Mouse (Mus musculus) left cerebral cortex, adult 11 months (tissue): ENCODE measurements around the gene Etnk1.
"Not testable (repeated sequence)": the region's sequence is repeated elsewhere in the genome, so short reads cannot be mapped to it uniquely, and the experiment has no call there.

Experiments
- DNase-seq: peaks from one replicate; pipeline ENCODE4 v3.0.0; 2022; ENCODE audit warnings: low spot score

The Etnk1 gene

GRCm38 (mm10) chr6:143149766-143150291 is 17.2 kb upstream of the Etnk1 start:
- DNase-seq, result no peak

DNA sequence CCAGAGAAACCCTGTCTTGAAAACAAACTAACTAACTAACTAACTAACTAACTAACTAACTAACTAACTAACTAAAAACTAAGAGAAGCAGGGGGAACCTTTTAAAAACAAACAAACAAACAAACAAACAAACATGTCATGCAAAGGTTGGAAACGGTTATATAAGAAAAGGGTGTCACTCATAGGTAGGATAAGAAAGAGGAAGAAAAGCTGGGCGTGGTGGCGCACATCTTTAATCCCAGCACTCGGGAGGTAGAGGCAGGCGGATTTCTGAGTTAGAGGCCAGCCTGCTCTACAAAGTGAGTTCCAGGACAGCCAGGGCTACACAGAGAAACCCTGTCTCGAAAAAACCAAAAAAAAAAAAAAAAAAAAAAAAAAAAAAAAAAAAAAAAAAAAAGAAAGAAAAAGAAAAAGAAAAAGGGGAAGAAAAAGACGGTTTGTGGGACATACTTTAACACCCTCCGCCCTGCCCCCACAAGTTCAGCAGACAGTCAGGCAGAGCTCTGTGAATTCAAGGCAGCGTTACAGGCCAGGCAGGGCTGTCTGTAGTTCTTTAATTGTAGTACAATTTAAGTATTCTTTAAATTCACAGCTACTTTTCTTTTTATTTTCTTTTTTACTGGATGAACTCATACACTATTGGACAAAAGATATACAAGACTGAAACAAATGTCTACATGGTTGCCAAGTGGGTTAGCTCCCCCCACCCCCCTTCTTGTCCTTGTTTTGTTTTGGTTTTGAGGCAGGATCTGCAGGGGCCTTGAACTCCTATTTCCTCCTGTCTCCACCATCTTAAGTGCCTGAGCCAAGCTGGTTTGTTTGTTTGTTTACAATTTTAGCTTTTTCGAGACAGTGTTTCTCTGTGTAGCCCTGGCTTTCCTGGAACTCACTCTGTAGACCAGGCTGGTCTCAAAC is 15.7 kb upstream of the Etnk1 start:
- DNase-seq, result not testable (repeated sequence)

GRCm38 (mm10) chr6:143152321-143152827 is 14.6 kb upstream of the Etnk1 start:
- DNase-seq, result no peak

DNA sequence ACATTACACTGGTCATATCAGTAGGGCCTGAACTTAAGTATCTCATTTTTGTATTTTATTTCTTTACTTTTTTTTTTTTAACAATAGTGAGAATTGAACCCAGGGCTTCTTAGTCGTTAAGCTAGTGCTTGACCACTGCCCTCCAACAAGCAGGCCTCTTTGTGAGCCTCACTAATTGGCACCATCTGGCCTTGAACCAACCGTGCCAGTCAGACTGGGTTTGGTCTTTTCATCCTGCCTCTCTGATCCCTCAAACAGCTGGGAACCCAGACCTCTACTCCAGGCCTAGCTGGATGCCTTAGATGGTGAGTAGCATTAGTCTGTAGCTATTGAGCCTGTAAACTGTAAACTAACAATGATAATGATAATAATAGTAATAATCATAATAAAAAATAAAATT is 13.9 kb upstream of the Etnk1 start:
- no peak for DNase-seq

GRCm38 (mm10) chr6:143153751-143154494 is 13.1 kb upstream of the Etnk1 start:
- DNase-seq, result no peak

DNA sequence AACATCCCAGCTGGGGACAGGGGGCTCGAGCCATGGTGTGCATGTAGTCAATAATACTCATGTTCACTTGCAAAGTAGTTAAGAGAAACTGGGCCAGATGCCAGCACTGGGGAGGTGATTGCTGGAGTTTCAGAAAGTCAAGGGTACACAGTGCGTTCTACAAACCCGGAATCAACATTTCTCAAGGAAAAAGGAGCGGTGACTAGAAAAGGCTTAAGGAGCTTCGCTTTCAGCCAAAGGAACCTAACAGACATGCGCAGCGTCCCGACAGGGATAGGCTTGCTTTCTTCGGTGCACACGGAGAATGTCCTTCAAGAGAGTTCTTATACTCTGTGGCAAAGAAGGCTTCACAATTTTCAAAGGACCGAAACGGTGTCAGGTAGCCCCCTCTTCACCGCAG is 12.1 kb upstream of the Etnk1 start:
- DNase-seq, result no peak

- DNase-seq, result no peak
Measured at GRCm38 (mm10) chr6:143155996-143156395, 11.0 kb upstream of the Etnk1 start.

- no peak for DNase-seq
Measured at GRCm38 (mm10) chr6:143156684-143157083, 10.3 kb upstream of the Etnk1 start.

- DNase-seq, result no peak
Measured at GRCm38 (mm10) chr6:143157401-143157800, 9.6 kb upstream of the Etnk1 start.

DNA sequence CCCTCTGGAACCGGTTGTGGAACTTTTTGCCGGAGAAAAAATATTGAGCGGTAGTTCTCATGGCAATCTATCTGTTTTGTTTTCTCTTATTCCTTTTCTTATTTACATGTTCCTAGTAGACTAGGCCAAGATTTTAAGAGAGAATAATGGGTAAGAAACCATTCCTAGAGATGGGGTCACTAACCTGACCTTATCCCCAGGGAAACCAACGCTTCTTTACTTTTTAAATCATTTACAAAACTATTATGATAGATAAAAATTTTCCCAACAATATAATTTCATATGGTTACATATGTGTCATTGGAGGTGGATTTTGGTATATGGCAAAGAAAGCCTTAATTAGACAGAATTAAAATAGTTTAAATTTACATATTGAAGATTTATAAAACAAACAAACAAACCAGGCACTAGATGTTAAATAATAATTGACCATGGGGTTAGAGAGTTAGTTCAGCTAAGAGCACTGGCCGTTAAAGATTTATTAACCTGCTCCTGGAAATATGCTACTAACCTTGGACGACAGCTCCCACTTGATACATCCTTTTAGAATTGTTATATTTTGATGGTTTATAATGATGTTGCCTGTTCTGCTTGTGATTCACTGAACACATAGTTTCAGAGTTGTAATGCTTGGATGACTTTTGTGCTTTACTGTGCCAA is 6.3 kb upstream of the Etnk1 start:
- no peak for DNase-seq

- no peak for DNase-seq
Measured at GRCm38 (mm10) chr6:143162161-143162877, 4.7 kb upstream of the Etnk1 start.

- DNase-seq, result no peak
Measured at GRCm38 (mm10) chr6:143163956-143164905, 2.8 kb upstream of the Etnk1 start.

DNA sequence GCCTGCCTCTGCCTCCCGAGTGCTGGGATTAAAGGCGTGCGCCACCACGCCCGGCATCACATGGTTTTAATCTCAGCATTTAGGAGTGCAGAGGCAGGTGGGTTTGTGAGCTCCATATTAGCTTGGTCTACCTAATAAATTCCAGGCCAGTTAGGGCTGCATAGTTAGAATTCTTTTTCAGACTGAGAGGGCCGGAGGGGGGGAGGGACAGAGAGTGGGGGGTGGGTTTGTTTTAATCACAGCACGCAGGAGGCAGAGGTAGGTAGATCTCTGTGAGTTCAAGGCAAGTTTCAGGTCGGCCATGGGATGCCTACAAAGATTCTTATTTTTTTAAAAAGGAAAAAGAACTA is 2.1 kb upstream of the Etnk1 start:
- no peak for DNase-seq

DNA sequence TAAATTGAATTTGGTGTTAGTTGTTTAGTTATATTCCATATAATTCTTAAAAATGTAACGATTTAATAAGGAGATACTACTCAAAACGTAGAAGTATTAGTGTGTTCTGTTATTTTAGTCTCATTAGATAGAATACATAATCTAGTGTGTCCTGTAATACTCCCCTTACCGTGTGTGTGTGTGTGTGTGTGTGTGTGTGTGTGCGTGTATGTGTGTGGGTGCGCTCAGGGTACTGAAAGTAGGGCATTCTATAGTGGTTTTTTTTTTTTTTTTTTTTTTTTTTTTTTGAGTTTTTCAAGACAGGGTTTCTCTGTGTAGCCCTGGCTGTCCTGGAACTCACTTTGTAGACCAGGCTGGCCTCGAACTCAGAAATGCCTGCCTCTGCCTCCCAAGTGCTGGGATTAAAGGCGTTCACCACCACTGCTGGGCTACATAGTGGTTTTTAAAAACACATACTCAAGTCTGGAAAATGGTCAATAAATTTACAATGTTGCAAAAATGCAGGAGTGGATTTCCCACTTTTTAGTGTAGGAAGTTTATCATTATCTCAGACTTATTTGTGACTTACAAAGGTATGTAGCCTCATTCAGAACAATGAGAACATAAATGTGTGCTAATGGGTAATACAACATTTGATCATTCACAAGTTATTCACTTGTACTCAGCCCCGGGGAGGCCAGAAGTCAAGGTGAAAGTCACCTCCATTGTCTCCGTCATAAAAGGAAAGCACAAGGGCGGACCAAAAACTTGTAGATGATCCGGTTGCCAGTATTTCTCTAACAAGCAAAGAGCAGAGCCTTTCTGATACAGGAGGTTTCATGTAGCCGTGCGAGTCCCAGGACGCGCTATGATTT is 1.4 kb upstream of the Etnk1 start:
- no peak for DNase-seq

- no peak for DNase-seq
Measured at GRCm38 (mm10) chr6:143167409-143167919, 443 bp downstream of the Etnk1 start.

- DNase-seq, result no peak
Measured at GRCm38 (mm10) chr6:143167981-143168674, 1.1 kb downstream of the Etnk1 start.

- no peak for DNase-seq
Measured at GRCm38 (mm10) chr6:143169385-143169784, 2.4 kb downstream of the Etnk1 start.

DNA sequence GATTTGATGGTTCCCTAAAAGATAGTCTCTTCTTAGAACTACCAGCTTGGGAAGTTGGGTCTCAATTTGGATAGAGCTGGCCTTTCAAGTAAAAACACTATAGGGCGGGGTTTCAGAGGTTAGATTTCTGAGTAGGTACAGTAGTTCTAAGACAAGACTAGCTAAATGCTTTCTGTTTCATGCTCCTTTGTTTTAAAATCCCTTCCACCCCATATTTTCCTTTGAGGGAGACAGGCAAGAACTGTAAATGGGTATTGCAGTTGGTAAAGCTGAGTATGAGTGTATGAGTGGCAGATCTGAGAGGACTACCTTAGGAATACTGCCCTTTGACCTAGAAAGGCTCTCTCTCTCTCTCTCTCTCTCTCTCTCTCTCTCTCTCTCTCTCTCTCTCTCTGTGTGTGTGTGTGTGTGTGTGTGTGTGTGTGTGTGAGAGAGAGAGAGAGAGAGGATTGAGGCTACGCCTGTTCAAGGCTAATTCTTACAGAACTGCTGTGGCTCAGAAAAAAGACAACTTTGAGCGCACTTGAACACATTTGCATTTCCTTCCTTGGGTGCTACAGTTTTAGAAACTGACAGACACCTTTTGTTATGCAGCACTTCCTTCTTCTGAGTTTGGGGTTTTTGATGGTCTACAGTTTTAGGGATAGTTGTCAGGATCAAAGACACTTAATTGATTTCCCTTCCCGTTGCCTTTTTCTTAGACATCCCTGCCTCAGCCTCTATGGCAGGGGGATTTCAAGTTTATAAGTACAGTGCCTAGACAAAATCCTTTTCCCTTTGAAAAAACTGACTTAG is 3.3 kb downstream of the Etnk1 start:
- no peak for DNase-seq
